Mouse (Mus musculus): ENCODE measurements around the gene Triobp. TPM values are rescaled to one million over a fixed set of nuclear protein-coding genes. Genes with fewer than 3 reads are reported as not detected.

The Triobp gene
- polyA plus RNA-seq, 1 experiment from 2014 or later = 34.8 TPM

DNA sequence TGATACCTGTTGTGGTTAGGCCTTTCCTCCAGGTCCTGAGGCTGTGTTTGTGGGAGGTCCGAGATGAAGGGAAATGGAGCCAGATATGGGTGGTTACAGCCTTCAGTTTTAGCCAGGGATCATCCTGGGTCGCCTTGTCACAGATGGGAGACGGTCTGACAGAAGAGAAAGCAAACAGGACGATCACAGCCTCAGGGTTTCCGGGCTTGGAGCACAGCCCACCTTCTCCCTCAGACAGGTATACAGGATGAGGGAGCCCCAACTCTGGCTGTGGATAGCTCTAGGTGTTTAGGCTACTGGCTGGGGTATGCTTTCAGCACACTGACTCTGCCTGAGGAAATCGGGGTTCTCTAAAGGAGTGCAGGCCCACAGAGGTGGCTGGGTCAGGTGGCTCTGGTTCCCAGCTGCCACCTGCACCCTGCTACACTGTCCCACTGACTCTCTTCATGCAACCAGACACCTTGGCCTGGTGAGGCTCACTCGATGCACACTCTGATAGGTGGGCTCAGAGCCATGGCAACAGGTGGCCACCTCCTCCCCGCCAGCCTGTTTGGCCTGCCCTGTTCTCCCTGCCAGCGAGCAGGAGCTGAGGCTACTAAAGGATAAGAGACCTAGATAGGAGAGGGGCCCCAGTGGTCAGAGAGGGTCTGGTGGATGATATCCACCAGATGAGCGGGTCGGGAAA, 39.2 kb downstream of the Triobp start:
- Histone ChIP-seq H3K9ac (ENCODE audit: low read length) (no peak overlapping the region), H3K27ac (ENCODE audit: low read depth, low read length) (no peak overlapping the region), H3K4me3 (ENCODE audit: low read depth, low read length) (no peak overlapping the region), H3K9me3 (ENCODE audit: control insufficient read depth, low read length) (no peaks in the 10 kb centered on the region), H3K27me3 (ENCODE audit: control insufficient read depth, insufficient read depth, low read length) (no peaks in the 10 kb centered on the region), H3K4me1 (ENCODE audit: control insufficient read depth, insufficient read depth, low read length) (peaks cover 13% of the 10 kb centered on the region), H3K36me3 (ENCODE audit: control insufficient read depth, insufficient read depth, low read length) (peaks cover 5% of the 10 kb centered on the region; the same call in 1 of the 2 replicates), H3K4me2 (no peak overlapping the region)
- DNase-seq (ENCODE audit: low spot score, missing footprints) (no peak), ATAC-seq (ENCODE audit: low FRiP score) (no peak)
- 68% methylated on average over 11 of the region's 11 CpGs for WGBS

DNA sequence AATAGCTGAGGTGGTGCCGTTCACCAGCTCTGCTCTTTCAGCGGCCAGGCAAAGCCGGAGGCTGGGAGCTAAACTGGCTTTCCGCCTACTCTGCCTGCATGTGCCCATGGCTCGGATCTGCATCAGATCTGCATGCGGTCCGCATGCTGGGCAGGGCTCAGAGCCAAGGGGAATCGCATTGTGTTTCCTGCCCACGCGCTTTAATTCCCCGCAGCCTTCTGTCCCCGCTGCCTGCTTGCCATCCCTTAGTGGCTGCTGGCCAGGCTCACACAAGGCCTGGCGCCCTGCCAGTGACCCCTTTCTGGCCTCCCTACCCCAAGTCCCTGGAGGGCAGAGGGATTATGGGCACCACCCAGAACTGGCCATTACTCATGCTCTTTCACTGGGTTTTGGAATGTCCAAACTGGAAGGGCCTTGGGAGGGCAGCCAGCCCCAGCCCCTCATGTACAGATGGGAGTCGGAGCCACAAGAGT, 41.0 kb downstream of the Triobp start:
- ATAC-seq (ENCODE audit: low FRiP score) (no peak), DNase-seq (ENCODE audit: low spot score, missing footprints) (no peak)
- H3K4me2 ChIP-seq = no peak overlapping the region
- H3K4me1 ChIP-seq (ENCODE audit: control insufficient read depth, insufficient read depth, low read length) = peaks cover 9% of the 10 kb centered on the region
- no peaks in the 10 kb centered on the region for H3K27me3 ChIP-seq (ENCODE audit: control insufficient read depth, insufficient read depth, low read length)
- H3K27ac ChIP-seq (ENCODE audit: low read depth, low read length) = no peak overlapping the region
- no peak overlapping the region for H3K9ac ChIP-seq (ENCODE audit: low read length)
- no peaks in the 10 kb centered on the region for H3K9me3 ChIP-seq (ENCODE audit: control insufficient read depth, low read length)
- H3K4me3 ChIP-seq (ENCODE audit: low read depth, low read length) = no peak overlapping the region
- H3K36me3 ChIP-seq (ENCODE audit: control insufficient read depth, insufficient read depth, low read length) = peaks cover 24% of the 10 kb centered on the region
- WGBS = 81% methylated on average over 14 of the region's 14 CpGs

DNA sequence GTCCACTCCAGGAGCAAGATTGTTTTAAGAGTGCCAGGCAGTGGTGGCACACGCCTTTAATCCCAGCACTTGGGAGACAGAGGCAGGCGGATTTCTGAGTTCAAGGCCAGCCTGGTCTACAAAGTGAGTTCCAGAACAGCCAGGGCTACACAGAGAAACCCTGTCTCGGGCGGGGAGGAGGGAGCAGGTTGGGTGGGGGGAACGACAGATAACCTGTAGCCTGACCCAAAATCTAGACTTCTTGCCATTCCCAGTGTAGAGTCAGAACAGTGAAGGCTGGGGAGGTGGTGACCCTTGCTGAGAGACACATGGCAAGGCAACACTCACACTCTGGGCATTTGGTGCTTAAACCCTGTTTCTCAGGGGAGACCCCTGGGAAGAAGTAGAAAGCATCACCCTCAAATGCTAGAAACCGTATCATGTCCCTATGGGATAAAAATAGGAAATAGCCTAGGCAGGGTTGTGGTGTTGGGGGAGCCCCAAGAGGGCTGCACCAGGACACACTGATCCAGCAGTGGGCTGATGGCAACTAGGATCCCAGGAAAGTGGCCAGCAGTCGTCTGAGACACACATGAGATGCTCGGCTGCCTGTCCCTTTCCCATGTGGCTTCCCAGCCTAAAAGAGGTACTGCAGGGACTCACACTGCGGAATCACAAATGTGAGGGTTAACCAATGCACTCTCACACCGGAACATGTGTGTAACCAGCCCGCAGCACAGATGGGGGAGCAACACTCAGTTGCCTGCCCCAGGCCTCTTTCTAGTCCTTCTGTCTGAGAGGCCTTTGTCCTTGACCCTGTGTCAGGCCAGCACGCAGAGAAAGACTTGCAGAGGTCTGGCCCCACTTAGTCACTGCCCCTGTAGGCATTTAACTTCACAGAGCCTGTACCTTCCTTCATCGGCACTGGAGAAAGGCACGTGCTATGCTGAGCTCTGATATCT, 41.9 kb downstream of the Triobp start:
- Histone ChIP-seq H3K36me3 (ENCODE audit: control insufficient read depth, insufficient read depth, low read length) (peaks cover 26% of the 10 kb centered on the region), H3K4me3 (ENCODE audit: low read depth, low read length) (no peak overlapping the region), H3K4me2 (no peak overlapping the region), H3K9me3 (ENCODE audit: control insufficient read depth, low read length) (no peaks in the 10 kb centered on the region), H3K4me1 (ENCODE audit: control insufficient read depth, insufficient read depth, low read length) (peaks cover under 1% of the 10 kb centered on the region), H3K27me3 (ENCODE audit: control insufficient read depth, insufficient read depth, low read length) (no peaks in the 10 kb centered on the region), H3K9ac (ENCODE audit: low read length) (no peak overlapping the region), H3K27ac (ENCODE audit: low read depth, low read length) (no peak overlapping the region)
- ATAC-seq (ENCODE audit: low FRiP score) (no peak), DNase-seq (ENCODE audit: low spot score, missing footprints) (no peak)
- 93% methylated on average over 14 of the region's 14 CpGs for WGBS

DNA sequence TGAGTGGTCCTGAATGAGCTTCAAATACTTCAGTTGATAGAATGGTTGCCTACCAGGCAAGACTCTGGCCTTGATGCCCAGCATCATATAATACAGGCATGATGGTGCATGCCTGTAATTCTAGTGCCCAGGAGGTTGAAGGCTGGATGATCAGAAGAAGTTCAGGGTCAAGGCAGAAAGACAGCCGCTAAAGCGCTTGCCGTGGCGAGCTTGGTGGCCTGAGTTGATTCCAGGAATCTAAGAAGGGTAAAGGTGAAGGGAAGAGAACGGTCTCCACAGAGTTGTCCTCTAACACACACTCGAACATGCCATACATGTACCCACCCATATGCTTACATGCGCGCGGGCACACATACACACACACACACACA, 42.6 kb downstream of the Triobp start:
- DNase-seq (ENCODE audit: low spot score, missing footprints) (no peak), ATAC-seq (ENCODE audit: low FRiP score) (no peak)
- Histone ChIP-seq H3K36me3 (ENCODE audit: control insufficient read depth, insufficient read depth, low read length) (peaks cover 26% of the 10 kb centered on the region), H3K9ac (ENCODE audit: low read length) (no peak overlapping the region), H3K4me2 (no peak overlapping the region), H3K27ac (ENCODE audit: low read depth, low read length) (no peak overlapping the region), H3K27me3 (ENCODE audit: control insufficient read depth, insufficient read depth, low read length) (no peaks in the 10 kb centered on the region), H3K4me3 (ENCODE audit: low read depth, low read length) (no peak overlapping the region), H3K4me1 (ENCODE audit: control insufficient read depth, insufficient read depth, low read length) (no peaks in the 10 kb centered on the region), H3K9me3 (ENCODE audit: control insufficient read depth, low read length) (no peaks in the 10 kb centered on the region)
- 95% methylated on average over 9 of the region's 9 CpGs for WGBS

DNA sequence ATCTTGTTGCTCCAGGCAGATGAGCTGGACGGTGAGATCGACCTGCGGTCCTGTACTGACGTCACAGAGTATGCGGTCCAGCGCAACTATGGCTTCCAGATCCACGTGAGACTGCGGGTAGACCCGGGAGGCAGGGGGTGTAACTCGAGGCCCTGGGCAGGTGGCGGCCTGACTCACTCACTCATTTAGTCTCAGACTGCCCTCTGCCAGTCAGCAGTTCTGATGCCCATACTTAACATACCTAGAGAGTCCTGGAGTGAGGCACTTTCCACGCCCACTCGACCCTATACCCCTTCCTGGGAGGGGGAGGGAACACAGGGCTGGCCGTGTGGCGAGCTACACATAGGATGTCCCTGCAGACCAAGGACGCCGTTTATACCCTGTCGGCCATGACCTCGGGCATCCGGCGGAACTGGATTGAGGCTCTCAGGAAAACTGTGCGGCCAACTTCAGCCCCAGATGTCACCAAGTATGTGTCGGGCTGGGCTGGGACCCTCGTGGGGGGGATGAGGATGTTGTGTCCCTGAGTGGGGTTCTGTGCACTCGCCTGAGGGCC, 43.5 kb downstream of the Triobp start:
- 92% methylated on average over 25 of the region's 25 CpGs for WGBS
- H3K36me3 ChIP-seq (ENCODE audit: control insufficient read depth, insufficient read depth, low read length) = peaks cover 26% of the 10 kb centered on the region

DNA sequence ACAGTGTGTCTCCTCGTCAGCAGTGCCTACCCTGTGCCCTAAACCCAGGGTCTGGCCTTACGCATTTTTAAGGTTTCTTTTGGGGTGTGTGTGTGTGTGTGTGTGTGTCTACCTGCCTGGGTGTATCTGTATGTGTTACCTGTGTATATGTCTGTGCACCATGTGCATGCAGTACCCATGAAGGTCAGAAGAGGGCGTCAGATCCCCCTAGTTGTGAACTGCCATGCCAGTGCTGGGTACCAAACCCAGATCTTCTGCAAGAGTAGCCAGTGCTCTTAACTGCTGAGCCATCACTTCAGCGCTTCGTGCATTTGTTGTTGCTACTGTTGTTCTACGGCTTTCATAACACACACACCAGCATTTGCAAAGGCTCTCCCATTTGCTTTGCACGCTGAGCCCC, 44.7 kb downstream of the Triobp start:
- Histone ChIP-seq H3K36me3 (ENCODE audit: control insufficient read depth, insufficient read depth, low read length) (peaks cover 26% of the 10 kb centered on the region), H3K27me3 (ENCODE audit: control insufficient read depth, insufficient read depth, low read length) (no peaks in the 10 kb centered on the region), H3K9me3 (ENCODE audit: control insufficient read depth, low read length) (no peaks in the 10 kb centered on the region), H3K9ac (ENCODE audit: low read length) (no peak overlapping the region), H3K27ac (ENCODE audit: low read depth, low read length) (no peak overlapping the region), H3K4me3 (ENCODE audit: low read depth, low read length) (no peak overlapping the region), H3K4me1 (ENCODE audit: control insufficient read depth, insufficient read depth, low read length) (no peaks in the 10 kb centered on the region), H3K4me2 (no peak overlapping the region)
- 92% methylated on average over 7 of the region's 7 CpGs for WGBS
- DNase-seq (ENCODE audit: low spot score, missing footprints) (no peak), ATAC-seq (ENCODE audit: low FRiP score) (no peak)

More for the DNA sequence above, 43.5 kb downstream of the Triobp start:
- no peak overlapping the region for H3K27ac ChIP-seq (ENCODE audit: low read depth, low read length)
- ATAC-seq (ENCODE audit: low FRiP score) = no peak
- H3K4me3 ChIP-seq (ENCODE audit: low read depth, low read length) = no peak overlapping the region
- DNase-seq (ENCODE audit: low spot score, missing footprints) = no peak
- H3K9ac ChIP-seq (ENCODE audit: low read length) = no peak overlapping the region
- H3K4me1 ChIP-seq (ENCODE audit: control insufficient read depth, insufficient read depth, low read length) = no peaks in the 10 kb centered on the region
- H3K27me3 ChIP-seq (ENCODE audit: control insufficient read depth, insufficient read depth, low read length) = no peaks in the 10 kb centered on the region
- H3K4me2 ChIP-seq = no peak overlapping the region
- H3K9me3 ChIP-seq (ENCODE audit: control insufficient read depth, low read length) = no peaks in the 10 kb centered on the region

DNA sequence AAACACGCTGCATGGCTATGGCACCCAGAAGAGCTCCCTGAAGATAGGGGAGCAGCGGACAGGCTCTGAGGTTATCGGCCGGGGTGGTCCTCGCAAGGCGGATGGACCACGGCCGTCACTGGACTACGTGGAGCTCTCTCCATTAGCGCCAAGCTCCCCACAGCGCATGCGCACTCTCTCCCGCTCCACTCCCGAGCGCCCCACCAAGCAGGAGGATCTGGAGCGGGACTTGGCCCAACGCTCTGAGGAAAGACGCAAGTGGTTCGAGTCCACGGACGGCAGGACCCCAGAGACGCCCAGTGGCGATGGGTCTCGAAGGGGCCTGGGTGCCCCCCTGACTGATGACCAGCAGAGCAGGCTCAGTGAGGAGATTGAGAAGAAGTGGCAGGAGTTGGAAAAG, 45.4 kb downstream of the Triobp start:
- no peaks in the 10 kb centered on the region for H3K4me1 ChIP-seq (ENCODE audit: control insufficient read depth, insufficient read depth, low read length)
- H3K36me3 ChIP-seq (ENCODE audit: control insufficient read depth, insufficient read depth, low read length) = peaks cover 26% of the 10 kb centered on the region
- no peak overlapping the region for H3K4me3 ChIP-seq (ENCODE audit: low read depth, low read length)
- no peaks in the 10 kb centered on the region for H3K27me3 ChIP-seq (ENCODE audit: control insufficient read depth, insufficient read depth, low read length)
- H3K4me2 ChIP-seq = no peak overlapping the region
- no peaks in the 10 kb centered on the region for H3K9me3 ChIP-seq (ENCODE audit: control insufficient read depth, low read length)
- 96% methylated on average over 24 of the region's 24 CpGs for WGBS
- no peak overlapping the region for H3K9ac ChIP-seq (ENCODE audit: low read length)
- no peak for ATAC-seq (ENCODE audit: low FRiP score)
- DNase-seq (ENCODE audit: low spot score, missing footprints) = no peak
- no peak overlapping the region for H3K27ac ChIP-seq (ENCODE audit: low read depth, low read length)

DNA sequence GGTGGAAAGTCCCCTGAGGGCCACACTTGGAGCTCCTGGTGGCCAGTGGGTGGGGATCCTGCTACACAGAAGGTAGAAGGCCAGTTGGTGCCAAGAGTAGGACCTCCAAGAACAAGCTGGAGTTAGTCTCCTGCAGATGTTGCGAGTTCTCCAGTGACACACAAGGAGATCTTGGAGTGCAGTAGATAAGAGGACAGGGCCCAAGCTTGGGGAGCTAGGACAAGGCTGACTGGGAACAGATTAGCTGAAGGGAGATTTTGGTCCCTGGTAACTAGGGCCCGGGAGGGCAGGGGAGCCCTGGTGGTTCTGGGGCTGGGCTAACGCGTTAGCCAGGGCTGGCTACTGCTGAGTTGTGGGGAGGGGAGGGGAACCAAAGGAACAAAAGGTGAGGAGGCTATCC, 48.4 kb downstream of the Triobp start:
- H3K4me3 ChIP-seq (ENCODE audit: low read depth, low read length) = no peak overlapping the region
- no peak for DNase-seq (ENCODE audit: low spot score, missing footprints)
- peaks cover 26% of the 10 kb centered on the region for H3K36me3 ChIP-seq (ENCODE audit: control insufficient read depth, insufficient read depth, low read length)
- H3K9ac ChIP-seq (ENCODE audit: low read length) = no peak overlapping the region
- ATAC-seq (ENCODE audit: low FRiP score) = no peak
- H3K4me2 ChIP-seq = no peak overlapping the region
- no peaks in the 10 kb centered on the region for H3K9me3 ChIP-seq (ENCODE audit: control insufficient read depth, low read length)
- H3K4me1 ChIP-seq (ENCODE audit: control insufficient read depth, insufficient read depth, low read length) = no peaks in the 10 kb centered on the region
- WGBS = 89% methylated on average over 4 of the region's 4 CpGs
- no peaks in the 10 kb centered on the region for H3K27me3 ChIP-seq (ENCODE audit: control insufficient read depth, insufficient read depth, low read length)
- H3K27ac ChIP-seq (ENCODE audit: low read depth, low read length) = no peak overlapping the region

DNA sequence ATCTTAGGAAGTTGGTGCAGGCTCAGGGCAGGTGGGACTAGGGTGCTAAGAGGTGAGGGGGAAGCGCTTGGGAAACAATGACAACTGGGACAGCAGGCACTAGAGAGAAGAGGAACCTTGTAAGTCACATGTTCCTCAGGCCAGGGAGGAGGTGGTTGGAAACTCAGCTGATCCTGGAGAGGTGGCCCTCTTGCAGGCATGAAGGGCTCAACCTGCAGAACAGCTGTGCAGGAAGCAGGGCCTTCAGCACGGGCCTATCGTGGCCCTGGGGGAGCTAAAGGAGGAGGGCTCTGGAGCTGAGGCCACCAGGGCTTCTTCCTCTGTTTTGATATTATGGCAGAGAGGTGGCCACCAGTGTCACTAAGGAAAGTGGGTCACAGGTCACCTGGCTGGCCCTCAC, 49.1 kb downstream of the Triobp start:
- 96% methylated on average over 3 of the region's 3 CpGs for WGBS
- no peaks in the 10 kb centered on the region for H3K4me1 ChIP-seq (ENCODE audit: control insufficient read depth, insufficient read depth, low read length)
- no peak overlapping the region for H3K4me2 ChIP-seq
- no peaks in the 10 kb centered on the region for H3K9me3 ChIP-seq (ENCODE audit: control insufficient read depth, low read length)
- H3K4me3 ChIP-seq (ENCODE audit: low read depth, low read length) = no peak overlapping the region
- peaks cover 21% of the 10 kb centered on the region for H3K36me3 ChIP-seq (ENCODE audit: control insufficient read depth, insufficient read depth, low read length)
- H3K27ac ChIP-seq (ENCODE audit: low read depth, low read length) = no peak overlapping the region
- no peak for ATAC-seq (ENCODE audit: low FRiP score)
- DNase-seq (ENCODE audit: low spot score, missing footprints) = no peak
- no peak overlapping the region for H3K9ac ChIP-seq (ENCODE audit: low read length)
- H3K27me3 ChIP-seq (ENCODE audit: control insufficient read depth, insufficient read depth, low read length) = no peaks in the 10 kb centered on the region

Data from midbrain, embryonic 11.5 days (tissue).